Mouse (Mus musculus) lung, embryonic 15.5 days (tissue): ENCODE data around the gene Bcl11b. TPM values are rescaled to one million over a fixed set of nuclear protein-coding genes. Genes with fewer than 3 reads are reported as not detected.
A peak's percentile ranks its signal among the peaks of the same experiment; 100 is the strongest.

Source experiments
- ATAC-seq: fragments of 200-750 bp; cut with Nextera tagmentation; 2 replicates; pipeline ENCODE4 v1.8.0; 2017; ENCODE audit warnings: moderate number of reproducible peaks, borderline replicate concordance; ENCODE audit not compliant: low FRiP score, low TSS enrichment; ENCODE audit errors: extremely low read depth
- H3K27ac ChIP-seq: fragments of 300-500 bp; sonication (generic); 2 replicates; pipeline ENCODE4 v1.5.1; 2015; ENCODE audit warnings: moderate library complexity, mild to moderate bottlenecking, inconsistent platforms
- H3K27me3 ChIP-seq: fragments of 300-500 bp; sonication (generic); 2 replicates; pipeline ENCODE4 v1.6.1; 2015; ENCODE audit warnings: inconsistent platforms
- H3K36me3 ChIP-seq: fragments of 300-500 bp; sonication (generic); 2 replicates; pipeline ENCODE4 v1.6.1; 2015; ENCODE audit warnings: inconsistent platforms
- H3K4me1 ChIP-seq: fragments of 300-500 bp; sonication (generic); 2 replicates; pipeline ENCODE4 v1.6.1; 2015; ENCODE audit warnings: inconsistent platforms
- H3K4me2 ChIP-seq: fragments of 300-500 bp; sonication (generic); 2 replicates; pipeline ENCODE4 v1.6.1; 2015; ENCODE audit warnings: inconsistent platforms, mild to moderate bottlenecking, moderate library complexity
- H3K4me3 ChIP-seq: fragments of 300-500 bp; sonication (generic); 2 replicates; pipeline ENCODE4 v1.5.1; 2015; ENCODE audit warnings: mild to moderate bottlenecking, inconsistent platforms
- H3K9ac ChIP-seq: fragments of 300-500 bp; sonication (generic); 2 replicates; pipeline ENCODE4 v1.6.1; 2015; ENCODE audit warnings: inconsistent platforms
- H3K9me3 ChIP-seq: fragments of 300-500 bp; sonication (generic); 2 replicates; pipeline ENCODE4 v1.6.1; 2016; ENCODE audit warnings: inconsistent platforms
- WGBS: fragments of 180-500 bp; shearing (Covaris S2); methylation state at CpG from one replicate; pipeline ENCODE4 v1.1.7; 2015; 5-methylcytosine and 5-hydroxymethylcytosine counted together
- polyA plus RNA-seq: library from polyadenylated mRNA; unstranded; fragments of >200 nt; fragmentation: Nextera tagmentation; extraction: Ambion mirVana; gene quantifications from 2 replicates; pipeline ENCODE4 v1.2.1, GENCODE M21; 2015

Bcl11b gene
- polyA plus RNA-seq, 1 experiment from 2014 or later = 5.2 TPM

GRCm38 (mm10) chr12:107969126-107969525 is 34.3 kb downstream of the Bcl11b start:
- 90% methylated on average over 8 of the region's 8 CpGs for WGBS
- H3K9me3 ChIP-seq = no peaks in the 10 kb centered on the region; the same call in 1 of the 2 replicates
- H3K9ac ChIP-seq = no peak overlapping the region

GRCm38 (mm10) chr12:107968331-107968730 is 35.1 kb downstream of the Bcl11b start:
- H3K9ac ChIP-seq = no peak overlapping the region
- H3K4me1 ChIP-seq = peaks cover 11% of the 10 kb centered on the region
- 0 out of 2 replicates have a peak, but pooled peaks cover 3% of the 10 kb centered on the region for H3K27me3 ChIP-seq
- H3K4me2 ChIP-seq = no peak overlapping the region
- no peaks in the 10 kb centered on the region; the same call in 1 of the 2 replicates for H3K9me3 ChIP-seq
- H3K27ac ChIP-seq = no peak overlapping the region
- H3K4me3 ChIP-seq = no peak overlapping the region
- no peak for ATAC-seq
- WGBS = 88% methylated on average over 3 of the region's 3 CpGs
- no peaks in the 10 kb centered on the region for H3K36me3 ChIP-seq

More at GRCm38 (mm10) chr12:107969126-107969525, 34.3 kb downstream of the Bcl11b start:
- Histone ChIP-seq H3K4me1 (peaks cover 18% of the 10 kb centered on the region), H3K4me3 (no peak overlapping the region), H3K36me3 (no peaks in the 10 kb centered on the region), H3K4me2 (no peak overlapping the region), H3K27ac (no peak overlapping the region), H3K27me3 (0 out of 2 replicates have a peak, but pooled peaks cover 3% of the 10 kb centered on the region)
- ATAC-seq = no peak

GRCm38 (mm10) chr12:107967026-107967425 is 36.4 kb downstream of the Bcl11b start:
- H3K27me3 ChIP-seq = 0 out of 2 replicates have a peak, but pooled peaks cover 3% of the 10 kb centered on the region
- no peak overlapping the region for H3K4me3 ChIP-seq
- H3K9ac ChIP-seq = no peak overlapping the region
- ATAC-seq = no peak
- no peak overlapping the region for H3K27ac ChIP-seq
- 84% methylated on average over 7 of the region's 7 CpGs for WGBS
- H3K36me3 ChIP-seq = no peaks in the 10 kb centered on the region
- no peaks in the 10 kb centered on the region; the same call in 1 of the 2 replicates for H3K9me3 ChIP-seq
- H3K4me2 ChIP-seq = no peak overlapping the region
- peaks cover 9% of the 10 kb centered on the region; the same call in 1 of the 2 replicates for H3K4me1 ChIP-seq

GRCm38 (mm10) chr12:107965103-107965502 is 38.3 kb downstream of the Bcl11b start:
- no peak overlapping the region for H3K9ac ChIP-seq
- ATAC-seq = no peak
- H3K4me2 ChIP-seq = no peak overlapping the region
- peaks cover 19% of the 10 kb centered on the region for H3K4me1 ChIP-seq
- no peak overlapping the region for H3K27ac ChIP-seq
- 82% methylated on average over 12 of the region's 12 CpGs for WGBS
- no peaks in the 10 kb centered on the region for H3K36me3 ChIP-seq
- no peaks in the 10 kb centered on the region; the same call in 1 of the 2 replicates for H3K9me3 ChIP-seq
- no peaks in the 10 kb centered on the region for H3K27me3 ChIP-seq
- no peak overlapping the region for H3K4me3 ChIP-seq

- WGBS = 84% methylated on average over 14 of the region's 14 CpGs
- no peak for ATAC-seq
- H3K4me1 ChIP-seq = peaks cover 19% of the 10 kb centered on the region
These were observed 38.9 kb downstream of the Bcl11b start for GRCm38 (mm10) chr12:107964396-107965085.

GRCm38 (mm10) chr12:107962852-107963251 is 40.5 kb downstream of the Bcl11b start:
- Histone ChIP-seq H3K27ac (no peak overlapping the region), H3K4me1 (peaks cover 19% of the 10 kb centered on the region)

More at GRCm38 (mm10) chr12:107964396-107965085, 38.9 kb downstream of the Bcl11b start:
- Histone ChIP-seq H3K27me3 (no peaks in the 10 kb centered on the region), H3K9me3 (no peaks in the 10 kb centered on the region), H3K4me3 (no peak overlapping the region), H3K36me3 (no peaks in the 10 kb centered on the region), H3K9ac (no peak overlapping the region), H3K27ac (no peak overlapping the region), H3K4me2 (no peak overlapping the region)

GRCm38 (mm10) chr12:107961843-107962242 is 41.6 kb downstream of the Bcl11b start:
- Histone ChIP-seq H3K4me2 (no peak overlapping the region), H3K4me1 (peaks cover 19% of the 10 kb centered on the region), H3K4me3 (no peak overlapping the region), H3K27me3 (no peaks in the 10 kb centered on the region), H3K36me3 (no peaks in the 10 kb centered on the region), H3K9me3 (no peaks in the 10 kb centered on the region), H3K9ac (no peak overlapping the region), H3K27ac (no peak overlapping the region)
- 62% methylated on average over 15 of the region's 15 CpGs for WGBS
- ATAC-seq = no peak

More at GRCm38 (mm10) chr12:107962852-107963251, 40.5 kb downstream of the Bcl11b start:
- WGBS = 39% methylated on average over 7 of the region's 7 CpGs
- Histone ChIP-seq H3K36me3 (no peaks in the 10 kb centered on the region), H3K4me2 (no peak overlapping the region), H3K9ac (no peak overlapping the region), H3K9me3 (no peaks in the 10 kb centered on the region), H3K27me3 (no peaks in the 10 kb centered on the region), H3K4me3 (no peak overlapping the region)
- ATAC-seq = no peak

GRCm38 (mm10) chr12:107960789-107961491 is 42.5 kb downstream of the Bcl11b start:
- Histone ChIP-seq H3K4me1 (peaks cover 19% of the 10 kb centered on the region), H3K27ac (no peak overlapping the region), H3K4me2 (no peak overlapping the region), H3K27me3 (no peaks in the 10 kb centered on the region), H3K36me3 (no peaks in the 10 kb centered on the region), H3K9ac (no peak overlapping the region), H3K9me3 (no peaks in the 10 kb centered on the region), H3K4me3 (no peak overlapping the region)
- peak; percentile 77; the same call in 1 of the 2 replicates for ATAC-seq
- 34% methylated on average over 12 of the region's 12 CpGs for whole genome bisulfite sequencing

- H3K4me1 ChIP-seq = peaks cover 19% of the 10 kb centered on the region
- ATAC-seq = no peak
- no peaks in the 10 kb centered on the region for H3K27me3 ChIP-seq
- H3K4me2 ChIP-seq = no peak overlapping the region
- no peaks in the 10 kb centered on the region for H3K9me3 ChIP-seq
- no peak overlapping the region for H3K9ac ChIP-seq
- no peak overlapping the region for H3K4me3 ChIP-seq
- 62% methylated on average over 14 of the region's 14 CpGs for WGBS
- no peaks in the 10 kb centered on the region for H3K36me3 ChIP-seq
- H3K27ac ChIP-seq = no peak overlapping the region
These were observed 43.0 kb downstream of the Bcl11b start for GRCm38 (mm10) chr12:107960365-107960764.

- H3K36me3 ChIP-seq = no peaks in the 10 kb centered on the region
These were observed 43.5 kb downstream of the Bcl11b start for GRCm38 (mm10) chr12:107959872-107960271.

GRCm38 (mm10) chr12:107953044-107953684 is 50.2 kb downstream of the Bcl11b start:
- 74% methylated on average over 16 of the region's 16 CpGs for WGBS
- no peak for ATAC-seq

More at GRCm38 (mm10) chr12:107959872-107960271, 43.5 kb downstream of the Bcl11b start:
- H3K27ac ChIP-seq = no peak overlapping the region
- H3K4me3 ChIP-seq = no peak overlapping the region
- no peak overlapping the region for H3K4me2 ChIP-seq
- WGBS = 52% methylated on average over 8 of the region's 8 CpGs
- no peaks in the 10 kb centered on the region for H3K27me3 ChIP-seq
- ATAC-seq = no peak
- H3K9me3 ChIP-seq = no peaks in the 10 kb centered on the region
- H3K4me1 ChIP-seq = peaks cover 19% of the 10 kb centered on the region
- H3K9ac ChIP-seq = no peak overlapping the region

More at GRCm38 (mm10) chr12:107953044-107953684, 50.2 kb downstream of the Bcl11b start:
- peaks cover 31% of the 10 kb centered on the region for H3K4me1 ChIP-seq
- no peak overlapping the region for H3K9ac ChIP-seq
- no peaks in the 10 kb centered on the region for H3K27me3 ChIP-seq
- H3K27ac ChIP-seq = no peak overlapping the region
- no peak overlapping the region for H3K4me2 ChIP-seq
- no peaks in the 10 kb centered on the region for H3K9me3 ChIP-seq
- no peak overlapping the region for H3K4me3 ChIP-seq
- H3K36me3 ChIP-seq = no peaks in the 10 kb centered on the region
